Mouse (Mus musculus): ENCODE results near the gene Zfp870. TPM values are rescaled to one million over a fixed set of nuclear protein-coding genes. Genes with fewer than 3 reads are reported as not detected.
"Not testable (repeated sequence)": the region's sequence is repeated elsewhere in the genome, so short reads cannot be mapped to it uniquely, and the experiment has no call there.

The Zfp870 gene
- polyA plus RNA-seq, 1 experiment from 2014 or later = 1.4 TPM

- no peaks in the 10 kb centered on the region for H3K4me1 ChIP-seq (ENCODE audit: control insufficient read depth, low read depth, low read length)
- no peaks in the 10 kb centered on the region for H3K36me3 ChIP-seq (ENCODE audit: control insufficient read depth, insufficient read depth)
- no peak overlapping the region for H3K9ac ChIP-seq (ENCODE audit: low read depth, low read length)
- 8% methylated on average over 22 of the region's 22 CpGs for WGBS (ENCODE audit: insufficient replicate concordance)
- peak overlapping the region; percentile 5; the same call in 1 of the 2 replicates for H3K4me3 ChIP-seq (ENCODE audit: low read depth, low read length)
- H3K9me3 ChIP-seq (replicated peaks; ENCODE audit: control insufficient read depth, low read length) = no peaks in the 10 kb centered on the region
- ATAC-seq (ENCODE audit: low read depth) = no peak
- no peaks in the 10 kb centered on the region; the same call in 1 of the 2 replicates for H3K27me3 ChIP-seq (ENCODE audit: control insufficient read depth, insufficient read depth, low read depth, low read length)
- no peak overlapping the region for H3K27ac ChIP-seq (ENCODE audit: low read length)
- H3K4me2 ChIP-seq (ENCODE audit: low read depth, low read length) = peak overlapping the region; percentile 32; the same call in 1 of the 2 replicates
These were observed 13.8 kb downstream of the Zfp870 start for GRCm38 (mm10) chr17:32877471-32878171.

GRCm38 (mm10) chr17:32872696-32873095, 18.7 kb downstream of the Zfp870 start:
- Histone ChIP-seq H3K4me2 (ENCODE audit: low read depth, low read length) (no peak overlapping the region), H3K36me3 (ENCODE audit: control insufficient read depth, insufficient read depth) (no peaks in the 10 kb centered on the region), H3K4me1 (ENCODE audit: control insufficient read depth, low read depth, low read length) (no peaks in the 10 kb centered on the region), H3K9me3 (replicated peaks; ENCODE audit: control insufficient read depth, low read length) (no peaks in the 10 kb centered on the region; the same call in 1 of the 2 replicates), H3K27ac (ENCODE audit: low read length) (no peak overlapping the region), H3K9ac (ENCODE audit: low read depth, low read length) (no peak overlapping the region), H3K27me3 (ENCODE audit: control insufficient read depth, insufficient read depth, low read depth, low read length) (no peaks in the 10 kb centered on the region; the same call in 1 of the 2 replicates), H3K4me3 (ENCODE audit: low read depth, low read length) (no peak overlapping the region)
- WGBS (ENCODE audit: insufficient replicate concordance) = 56% methylated on average over 5 of the region's 5 CpGs
- ATAC-seq (ENCODE audit: low read depth) = no peak

- 66% methylated on average over 4 of the region's 4 CpGs for WGBS (ENCODE audit: insufficient replicate concordance)
These were observed 19.4 kb downstream of the Zfp870 start for GRCm38 (mm10) chr17:32872091-32872490.

GRCm38 (mm10) chr17:32871483-32871882, 20.0 kb downstream of the Zfp870 start:
- H3K27me3 ChIP-seq (ENCODE audit: control insufficient read depth, insufficient read depth, low read depth, low read length) = no peaks in the 10 kb centered on the region
- H3K4me3 ChIP-seq (ENCODE audit: low read depth, low read length) = no peak overlapping the region
- no peak for ATAC-seq (ENCODE audit: low read depth)
- no peaks in the 10 kb centered on the region for H3K36me3 ChIP-seq (ENCODE audit: control insufficient read depth, insufficient read depth)
- H3K4me2 ChIP-seq (ENCODE audit: low read depth, low read length) = no peak overlapping the region
- 77% methylated on average over 1 of the region's 1 CpGs for WGBS (ENCODE audit: insufficient replicate concordance)
- H3K9ac ChIP-seq (ENCODE audit: low read depth, low read length) = no peak overlapping the region
- H3K4me1 ChIP-seq (ENCODE audit: control insufficient read depth, low read depth, low read length) = no peaks in the 10 kb centered on the region
- H3K27ac ChIP-seq (ENCODE audit: low read length) = no peak overlapping the region
- no peaks in the 10 kb centered on the region; the same call in 1 of the 2 replicates for H3K9me3 ChIP-seq (replicated peaks; ENCODE audit: control insufficient read depth, low read length)

More at GRCm38 (mm10) chr17:32872091-32872490, 19.4 kb downstream of the Zfp870 start:
- Histone ChIP-seq H3K36me3 (ENCODE audit: control insufficient read depth, insufficient read depth) (no peaks in the 10 kb centered on the region), H3K4me1 (ENCODE audit: control insufficient read depth, low read depth, low read length) (no peaks in the 10 kb centered on the region), H3K27me3 (ENCODE audit: control insufficient read depth, insufficient read depth, low read depth, low read length) (no peaks in the 10 kb centered on the region), H3K9me3 (replicated peaks; ENCODE audit: control insufficient read depth, low read length) (no peaks in the 10 kb centered on the region; the same call in 1 of the 2 replicates), H3K9ac (ENCODE audit: low read depth, low read length) (no peak overlapping the region), H3K4me2 (ENCODE audit: low read depth, low read length) (no peak overlapping the region), H3K4me3 (ENCODE audit: low read depth, low read length) (no peak overlapping the region), H3K27ac (ENCODE audit: low read length) (no peak overlapping the region)
- ATAC-seq (ENCODE audit: low read depth) = no peak

GRCm38 (mm10) chr17:32867266-32867665, 24.2 kb downstream of the Zfp870 start:
- ATAC-seq (ENCODE audit: low read depth) = not testable (repeated sequence)
- WGBS (ENCODE audit: insufficient replicate concordance) = 49% methylated on average over 3 of the region's 7 CpGs

GRCm38 (mm10) chr17:32856713-32857112, 34.7 kb downstream of the Zfp870 start:
- ATAC-seq (ENCODE audit: low read depth); H3K4me3 ChIP-seq (ENCODE audit: low read depth, low read length); H3K4me1 ChIP-seq (ENCODE audit: control insufficient read depth, low read depth, low read length); H3K36me3 ChIP-seq (ENCODE audit: control insufficient read depth, insufficient read depth); H3K9me3 ChIP-seq (replicated peaks; ENCODE audit: control insufficient read depth, low read length); H3K27me3 ChIP-seq (ENCODE audit: control insufficient read depth, insufficient read depth, low read depth, low read length); H3K27ac ChIP-seq (ENCODE audit: low read length); H3K9ac ChIP-seq (ENCODE audit: low read depth, low read length); H3K4me2 ChIP-seq (ENCODE audit: low read depth, low read length): not testable (repeated sequence)
- 33% methylated on average over 3 of the region's 6 CpGs for WGBS (ENCODE audit: insufficient replicate concordance)

More at GRCm38 (mm10) chr17:32867266-32867665, 24.2 kb downstream of the Zfp870 start:
- H3K4me2 ChIP-seq (ENCODE audit: low read depth, low read length); H3K27ac ChIP-seq (ENCODE audit: low read length); H3K9ac ChIP-seq (ENCODE audit: low read depth, low read length); H3K4me3 ChIP-seq (ENCODE audit: low read depth, low read length); H3K27me3 ChIP-seq (ENCODE audit: control insufficient read depth, insufficient read depth, low read depth, low read length); H3K9me3 ChIP-seq (replicated peaks; ENCODE audit: control insufficient read depth, low read length); H3K4me1 ChIP-seq (ENCODE audit: control insufficient read depth, low read depth, low read length); H3K36me3 ChIP-seq (ENCODE audit: control insufficient read depth, insufficient read depth): not testable (repeated sequence)

- Histone ChIP-seq H3K4me3 (ENCODE audit: low read depth, low read length) (no peak overlapping the region), H3K27ac (ENCODE audit: low read length) (no peak overlapping the region), H3K4me2 (ENCODE audit: low read depth, low read length) (no peak overlapping the region), H3K9ac (ENCODE audit: low read depth, low read length) (no peak overlapping the region), H3K4me1 (ENCODE audit: control insufficient read depth, low read depth, low read length) (no peaks in the 10 kb centered on the region), H3K36me3 (ENCODE audit: control insufficient read depth, insufficient read depth) (no peaks in the 10 kb centered on the region), H3K9me3 (replicated peaks; ENCODE audit: control insufficient read depth, low read length) (no peaks in the 10 kb centered on the region), H3K27me3 (ENCODE audit: control insufficient read depth, insufficient read depth, low read depth, low read length) (no peaks in the 10 kb centered on the region)
- WGBS (ENCODE audit: insufficient replicate concordance) = 70% methylated on average over 7 of the region's 7 CpGs
- no peak for ATAC-seq (ENCODE audit: low read depth)
These were observed 39.9 kb downstream of the Zfp870 start for GRCm38 (mm10) chr17:32851581-32851980.

- H3K9me3 ChIP-seq (replicated peaks; ENCODE audit: control insufficient read depth, low read length) = no peaks in the 10 kb centered on the region
- no peak overlapping the region for H3K4me2 ChIP-seq (ENCODE audit: low read depth, low read length)
These were observed 50.1 kb downstream of the Zfp870 start for GRCm38 (mm10) chr17:32841388-32841787.

GRCm38 (mm10) chr17:32839083-32839802, 52.2 kb downstream of the Zfp870 start:
- no peaks in the 10 kb centered on the region for H3K27me3 ChIP-seq (ENCODE audit: control insufficient read depth, insufficient read depth, low read depth, low read length)
- H3K9ac ChIP-seq (ENCODE audit: low read depth, low read length) = no peak overlapping the region
- H3K4me1 ChIP-seq (ENCODE audit: control insufficient read depth, low read depth, low read length) = no peaks in the 10 kb centered on the region
- no peak for ATAC-seq (ENCODE audit: low read depth)
- no peaks in the 10 kb centered on the region for H3K9me3 ChIP-seq (replicated peaks; ENCODE audit: control insufficient read depth, low read length)
- no peak overlapping the region for H3K27ac ChIP-seq (ENCODE audit: low read length)
- H3K4me2 ChIP-seq (ENCODE audit: low read depth, low read length) = no peak overlapping the region
- 44% methylated on average over 15 of the region's 15 CpGs for WGBS (ENCODE audit: insufficient replicate concordance)
- no peaks in the 10 kb centered on the region for H3K36me3 ChIP-seq (ENCODE audit: control insufficient read depth, insufficient read depth)
- H3K4me3 ChIP-seq (ENCODE audit: low read depth, low read length) = no peak overlapping the region

More at GRCm38 (mm10) chr17:32841388-32841787, 50.1 kb downstream of the Zfp870 start:
- H3K4me3 ChIP-seq (ENCODE audit: low read depth, low read length) = no peak overlapping the region
- no peaks in the 10 kb centered on the region for H3K27me3 ChIP-seq (ENCODE audit: control insufficient read depth, insufficient read depth, low read depth, low read length)
- no peaks in the 10 kb centered on the region for H3K4me1 ChIP-seq (ENCODE audit: control insufficient read depth, low read depth, low read length)
- H3K36me3 ChIP-seq (ENCODE audit: control insufficient read depth, insufficient read depth) = no peaks in the 10 kb centered on the region
- H3K27ac ChIP-seq (ENCODE audit: low read length) = no peak overlapping the region
- H3K9ac ChIP-seq (ENCODE audit: low read depth, low read length) = no peak overlapping the region
- no peak for ATAC-seq (ENCODE audit: low read depth)
- 52% methylated on average over 2 of the region's 2 CpGs for WGBS (ENCODE audit: insufficient replicate concordance)

Data from liver, embryonic 16.5 days (tissue).